Mouse (Mus musculus): ENCODE measurements around the gene Gipc3. TPM values are rescaled to one million over a fixed set of nuclear protein-coding genes. Genes with fewer than 3 reads are reported as not detected.
A peak's percentile ranks its signal among the peaks of the same experiment; 100 is the strongest.

Gene Gipc3
- polyA plus RNA-seq, 1 experiment from 2014 or later = not detected

GRCm38 (mm10) chr10:81306173-81306668 lies 36.8 kb downstream of the Gipc3 start:
- H3K4me3 ChIP-seq = no peak overlapping the region
- peaks cover 40% of the 10 kb centered on the region for H3K4me1 ChIP-seq
- H3K9me3 ChIP-seq = no peaks in the 10 kb centered on the region
- no peak overlapping the region for H3K9ac ChIP-seq
- H3K27ac ChIP-seq (replicated peaks) = no peak overlapping the region
- WGBS = 94% methylated on average over 12 of the region's 12 CpGs
- no peaks in the 10 kb centered on the region for H3K27me3 ChIP-seq (replicated peaks)
- no peak overlapping the region for H3K4me2 ChIP-seq
- ATAC-seq (ENCODE audit: extremely low read depth, insufficient number of reproducible peaks, low FRiP score, low TSS enrichment) = no peak
- peaks cover 57% of the 10 kb centered on the region for H3K36me3 ChIP-seq

GRCm38 (mm10) chr10:81305663-81306062 lies 37.4 kb downstream of the Gipc3 start:
- no peak for ATAC-seq (ENCODE audit: extremely low read depth, insufficient number of reproducible peaks, low FRiP score, low TSS enrichment)
- no peaks in the 10 kb centered on the region for H3K9me3 ChIP-seq
- WGBS = 90% methylated on average over 14 of the region's 14 CpGs

GRCm38 (mm10) chr10:81304597-81305238 lies 38.3 kb downstream of the Gipc3 start:
- Histone ChIP-seq H3K9ac (no peak overlapping the region), H3K9me3 (no peaks in the 10 kb centered on the region), H3K4me3 (no peak overlapping the region), H3K27ac (replicated peaks) (no peak overlapping the region), H3K27me3 (replicated peaks) (no peaks in the 10 kb centered on the region), H3K4me1 (peaks cover 55% of the 10 kb centered on the region), H3K36me3 (peaks cover 42% of the 10 kb centered on the region), H3K4me2 (no peak overlapping the region)
- ATAC-seq (ENCODE audit: extremely low read depth, insufficient number of reproducible peaks, low FRiP score, low TSS enrichment) = no peak
- WGBS = 28% methylated on average over 7 of the region's 9 CpGs

More at GRCm38 (mm10) chr10:81305663-81306062, 37.4 kb downstream of the Gipc3 start:
- H3K4me2 ChIP-seq = no peak overlapping the region
- H3K27ac ChIP-seq (replicated peaks) = no peak overlapping the region
- no peaks in the 10 kb centered on the region for H3K27me3 ChIP-seq (replicated peaks)
- no peak overlapping the region for H3K9ac ChIP-seq
- no peak overlapping the region for H3K4me3 ChIP-seq
- peaks cover 46% of the 10 kb centered on the region for H3K4me1 ChIP-seq
- peaks cover 52% of the 10 kb centered on the region for H3K36me3 ChIP-seq

- H3K27me3 ChIP-seq (replicated peaks) = no peaks in the 10 kb centered on the region
- 71% methylated on average over 7 of the region's 7 CpGs for WGBS
- no peaks in the 10 kb centered on the region for H3K9me3 ChIP-seq
- H3K9ac ChIP-seq = peak overlapping the region; percentile 70
- H3K4me2 ChIP-seq = no peak overlapping the region
- peaks cover 33% of the 10 kb centered on the region for H3K36me3 ChIP-seq
- ATAC-seq (ENCODE audit: extremely low read depth, insufficient number of reproducible peaks, low FRiP score, low TSS enrichment) = no peak
- peaks cover 65% of the 10 kb centered on the region for H3K4me1 ChIP-seq
- no peak overlapping the region for H3K4me3 ChIP-seq
- no peak overlapping the region for H3K27ac ChIP-seq (replicated peaks)
Observed at GRCm38 (mm10) chr10:81303761-81304160, 39.3 kb downstream of the Gipc3 start.

- H3K4me1 ChIP-seq = peaks cover 70% of the 10 kb centered on the region
- peak overlapping the region; percentile 49 for H3K4me2 ChIP-seq
- H3K27ac ChIP-seq (replicated peaks) = peak overlapping the region; percentile 70
- 54% methylated on average over 10 of the region's 10 CpGs for WGBS
- H3K36me3 ChIP-seq = peaks cover 28% of the 10 kb centered on the region
- ATAC-seq (ENCODE audit: extremely low read depth, insufficient number of reproducible peaks, low FRiP score, low TSS enrichment) = no peak
- no peaks in the 10 kb centered on the region for H3K9me3 ChIP-seq
- no peaks in the 10 kb centered on the region for H3K27me3 ChIP-seq (replicated peaks)
- peak overlapping the region; percentile 70 for H3K9ac ChIP-seq
- peak overlapping the region; percentile 22 for H3K4me3 ChIP-seq
Observed at GRCm38 (mm10) chr10:81303258-81303657, 39.8 kb downstream of the Gipc3 start.

GRCm38 (mm10) chr10:81302781-81303218 lies 40.3 kb downstream of the Gipc3 start:
- H3K4me2 ChIP-seq = peak overlapping the region; percentile 49
- no peaks in the 10 kb centered on the region for H3K27me3 ChIP-seq (replicated peaks)
- H3K27ac ChIP-seq (replicated peaks) = peak overlapping the region; percentile 70
- 14% methylated on average over 14 of the region's 14 CpGs for WGBS
- H3K4me3 ChIP-seq = peak overlapping the region; percentile 22
- peak overlapping the region; percentile 70 for H3K9ac ChIP-seq
- no peaks in the 10 kb centered on the region for H3K9me3 ChIP-seq
- ATAC-seq (ENCODE audit: extremely low read depth, insufficient number of reproducible peaks, low FRiP score, low TSS enrichment) = no peak
- H3K36me3 ChIP-seq = peaks cover 23% of the 10 kb centered on the region
- H3K4me1 ChIP-seq = peaks cover 74% of the 10 kb centered on the region

- H3K4me2 ChIP-seq = peak overlapping the region; percentile 49
- peaks cover 79% of the 10 kb centered on the region for H3K4me1 ChIP-seq
- 54% methylated on average over 4 of the region's 4 CpGs for WGBS
- H3K4me3 ChIP-seq = peak overlapping the region; percentile 22
- no peak for ATAC-seq (ENCODE audit: extremely low read depth, insufficient number of reproducible peaks, low FRiP score, low TSS enrichment)
- no peaks in the 10 kb centered on the region for H3K9me3 ChIP-seq
- peak overlapping the region; percentile 70 for H3K27ac ChIP-seq (replicated peaks)
- H3K9ac ChIP-seq = peak overlapping the region; percentile 70
- no peaks in the 10 kb centered on the region for H3K27me3 ChIP-seq (replicated peaks)
- peaks cover 18% of the 10 kb centered on the region for H3K36me3 ChIP-seq
Observed at GRCm38 (mm10) chr10:81302288-81302687, 40.8 kb downstream of the Gipc3 start.

GRCm38 (mm10) chr10:81301321-81301720 lies 41.7 kb downstream of the Gipc3 start:
- H3K4me1 ChIP-seq = peaks cover 82% of the 10 kb centered on the region
- peak overlapping the region; percentile 17; the same call in 1 of the 2 replicates for H3K27ac ChIP-seq (replicated peaks)
- peaks cover 14% of the 10 kb centered on the region for H3K36me3 ChIP-seq
- ATAC-seq (ENCODE audit: extremely low read depth, insufficient number of reproducible peaks, low FRiP score, low TSS enrichment) = no peak
- no peaks in the 10 kb centered on the region for H3K9me3 ChIP-seq
- 80% methylated on average over 9 of the region's 9 CpGs for WGBS
- H3K4me2 ChIP-seq = no peak overlapping the region
- H3K9ac ChIP-seq = peak overlapping the region; percentile 64; the same call in 1 of the 2 replicates
- no peak overlapping the region for H3K4me3 ChIP-seq
- no peaks in the 10 kb centered on the region for H3K27me3 ChIP-seq (replicated peaks)

GRCm38 (mm10) chr10:81300352-81300907 lies 42.6 kb downstream of the Gipc3 start:
- H3K9ac ChIP-seq = peak overlapping the region; percentile 64
- H3K27me3 ChIP-seq (replicated peaks) = no peaks in the 10 kb centered on the region
- H3K27ac ChIP-seq (replicated peaks) = 0 out of 2 replicates have a peak overlapping the region, but pooled peaks have one; percentile 17
- H3K4me1 ChIP-seq = peaks cover 89% of the 10 kb centered on the region
- WGBS = 67% methylated on average over 9 of the region's 9 CpGs
- H3K4me3 ChIP-seq = no peak overlapping the region
- peaks cover 5% of the 10 kb centered on the region; the same call in 1 of the 2 replicates for H3K36me3 ChIP-seq
- no peak overlapping the region for H3K4me2 ChIP-seq
- no peaks in the 10 kb centered on the region for H3K9me3 ChIP-seq
- no peak for ATAC-seq (ENCODE audit: extremely low read depth, insufficient number of reproducible peaks, low FRiP score, low TSS enrichment)

- ATAC-seq (ENCODE audit: extremely low read depth, insufficient number of reproducible peaks, low FRiP score, low TSS enrichment) = no peak
- H3K4me3 ChIP-seq = no peak overlapping the region
- H3K9ac ChIP-seq = peak overlapping the region; percentile 64
- peaks cover 92% of the 10 kb centered on the region for H3K4me1 ChIP-seq
- WGBS = 80% methylated on average over 14 of the region's 14 CpGs
- peaks cover 5% of the 10 kb centered on the region; the same call in 1 of the 2 replicates for H3K36me3 ChIP-seq
- H3K9me3 ChIP-seq = no peaks in the 10 kb centered on the region
- H3K4me2 ChIP-seq = no peak overlapping the region
- H3K27ac ChIP-seq (replicated peaks) = peak overlapping the region; percentile 36; the same call in 1 of the 2 replicates
- H3K27me3 ChIP-seq (replicated peaks) = no peaks in the 10 kb centered on the region
Observed at GRCm38 (mm10) chr10:81299585-81300351, 43.3 kb downstream of the Gipc3 start.

Measured in heart, embryonic 13.5 days (tissue).